Mouse (Mus musculus) thymus, adult 2 months (tissue): ENCODE measurements around the gene Fam227a.

Experiments used
- CTCF ChIP-seq: fragments of 200-500 bp; IDR thresholded peaks from 2 replicates; pipeline ENCODE4 v1.5.1; 2012; ENCODE audit warnings: mild to moderate bottlenecking, control low read depth, low read length, moderate library complexity, borderline replicate concordance; ENCODE audit not compliant: control insufficient read depth, poor library complexity, insufficient read depth; ENCODE audit errors: extremely low read depth
- POLR2A ChIP-seq: fragments of 200-500 bp; IDR thresholded peaks from 2 replicates; pipeline ENCODE4 v1.6.1; 2012; ENCODE audit warnings: mild to moderate bottlenecking, low read length, control low read depth, moderate library complexity; ENCODE audit not compliant: control insufficient read depth, poor library complexity, insufficient read depth; ENCODE audit errors: extremely low read depth

DNA sequence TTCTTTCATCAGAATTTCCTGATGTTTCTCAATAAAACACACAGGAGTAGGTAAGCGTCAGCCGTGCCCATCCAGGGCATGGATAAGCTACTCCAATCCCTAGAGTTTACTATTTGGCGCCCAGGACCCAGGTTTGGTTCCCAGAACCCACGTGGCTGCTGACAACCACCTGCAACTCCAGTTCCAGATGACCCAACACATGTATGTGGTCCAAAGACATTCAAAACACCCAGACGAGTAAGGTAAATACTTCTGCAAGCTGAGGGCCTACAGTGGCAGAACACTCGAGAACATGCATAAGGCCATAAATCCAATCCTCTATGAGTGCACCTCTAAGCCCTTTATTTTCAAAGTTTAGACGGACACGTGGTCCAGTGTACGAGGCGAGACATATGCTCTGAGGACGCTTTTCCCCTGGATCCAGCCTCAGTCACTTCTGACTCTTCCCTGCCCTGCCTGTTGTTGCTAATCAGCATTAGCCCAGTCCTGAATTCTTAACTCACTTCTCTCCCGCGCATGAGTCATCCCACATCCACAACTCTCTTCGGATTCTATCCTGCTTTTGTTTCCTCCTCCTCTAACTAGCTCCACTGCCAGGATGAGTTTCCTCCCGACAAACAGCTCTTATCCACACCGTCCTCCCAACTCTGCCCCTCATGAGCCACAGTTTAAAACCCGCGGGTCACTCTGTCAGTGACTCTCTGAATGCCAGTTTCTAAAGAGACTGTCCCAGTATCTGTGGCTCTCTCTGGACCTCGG lies 25.1 kb upstream of the Fam227a start:
- TF ChIP-seq CTCF: no peak
- TF ChIP-seq POLR2A: no peak
